Mouse (Mus musculus): ENCODE measurements around the gene Sox13.

Sox13 gene

DNA sequence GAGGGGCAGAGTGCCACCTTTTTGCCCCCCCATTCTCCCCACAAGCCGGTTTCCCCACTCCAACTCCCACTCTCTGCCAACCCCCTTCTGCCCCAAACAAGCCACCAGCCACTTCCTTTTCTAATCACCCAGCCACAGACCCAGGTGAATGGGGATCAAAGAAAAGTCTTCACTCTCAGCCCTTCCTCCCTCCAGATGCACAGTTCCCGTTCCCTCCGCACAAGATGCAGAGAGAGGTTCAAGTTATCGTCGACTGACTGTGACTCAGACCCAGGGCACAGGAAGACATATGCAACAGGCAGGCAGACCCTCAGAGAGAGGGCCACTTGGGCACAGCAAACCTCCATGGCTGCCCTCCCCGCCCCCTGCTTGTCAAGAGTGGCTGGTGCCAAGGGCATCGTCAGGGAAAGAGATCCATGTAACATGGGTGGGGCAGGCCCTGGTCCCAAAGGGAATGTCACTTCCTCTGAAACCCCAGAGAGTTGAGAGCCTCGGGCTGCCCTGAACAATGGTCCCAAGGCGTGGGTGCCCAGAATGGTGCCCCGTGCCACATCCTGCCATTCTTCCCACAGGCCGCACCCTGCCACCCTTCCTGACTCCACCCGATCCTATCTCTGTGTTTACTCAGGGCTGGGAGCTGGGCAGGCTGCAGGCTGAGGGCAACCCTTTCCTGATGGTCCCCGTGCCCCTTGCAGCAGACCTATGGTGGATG is 24.0 kb downstream of the Sox13 start:
- DNase-seq (ENCODE audit: low spot score in 2 of 2), result peak in 1 of 2 experiments; percentile 41

DNA sequence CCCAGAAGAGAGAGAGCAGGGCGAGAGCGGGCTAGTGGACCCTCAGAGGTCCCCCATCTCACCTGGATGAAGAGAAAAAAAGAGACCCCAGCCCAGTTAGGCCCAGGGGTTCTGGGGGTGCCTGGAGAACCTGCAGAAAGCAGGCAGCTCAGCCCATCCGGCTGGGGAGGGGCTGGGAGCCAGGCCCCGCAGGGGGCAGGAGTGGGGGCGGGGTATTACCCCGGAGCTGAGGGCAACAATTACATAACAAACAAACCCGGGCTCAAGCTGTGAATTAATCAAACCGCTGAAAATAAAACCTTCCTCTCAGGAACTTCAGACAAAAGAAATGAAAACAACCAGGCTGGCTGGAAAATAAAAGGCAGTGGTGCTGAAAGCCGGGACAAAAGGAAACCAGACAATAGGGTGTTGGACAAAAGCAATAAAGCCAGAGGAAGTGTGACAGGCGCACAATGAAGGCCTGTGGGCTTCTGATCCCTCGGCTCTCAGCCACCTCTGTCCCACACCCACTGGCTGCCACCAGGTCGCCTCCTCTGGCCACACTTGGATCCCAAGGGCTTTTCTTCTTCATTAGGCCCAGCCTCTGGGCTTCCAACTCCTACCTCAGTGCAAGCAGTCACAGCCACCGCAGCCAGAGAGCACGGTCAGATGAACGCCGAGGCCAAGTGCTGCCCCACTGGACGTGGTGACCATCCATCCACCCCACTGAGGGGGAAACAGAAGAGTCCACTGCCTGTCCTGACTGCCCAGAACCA is 26.5 kb downstream of the Sox13 start:
- peak; percentile 63 to 78 for DNase-seq (ENCODE audit: low spot score in 2 of 2)

DNA sequence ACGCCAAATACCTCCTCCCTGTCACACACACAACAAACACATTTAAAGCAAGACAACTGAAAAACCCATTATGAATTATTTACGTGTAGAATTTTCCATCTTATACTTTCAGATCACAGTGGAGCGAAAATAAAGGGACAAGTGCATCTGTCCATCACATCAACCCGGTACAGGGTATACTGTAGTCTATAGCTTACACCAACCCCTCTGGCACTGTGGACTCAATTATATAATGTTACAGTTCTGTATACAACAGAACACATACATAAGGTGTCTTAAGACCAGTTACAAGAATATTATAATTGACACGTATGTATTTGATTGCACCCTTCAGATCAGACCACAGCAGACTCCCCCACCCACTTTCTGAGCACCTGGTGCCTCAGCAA is 27.1 kb downstream of the Sox13 start:
- no peak for DNase-seq (ENCODE audit: low spot score in 2 of 2)

DNA sequence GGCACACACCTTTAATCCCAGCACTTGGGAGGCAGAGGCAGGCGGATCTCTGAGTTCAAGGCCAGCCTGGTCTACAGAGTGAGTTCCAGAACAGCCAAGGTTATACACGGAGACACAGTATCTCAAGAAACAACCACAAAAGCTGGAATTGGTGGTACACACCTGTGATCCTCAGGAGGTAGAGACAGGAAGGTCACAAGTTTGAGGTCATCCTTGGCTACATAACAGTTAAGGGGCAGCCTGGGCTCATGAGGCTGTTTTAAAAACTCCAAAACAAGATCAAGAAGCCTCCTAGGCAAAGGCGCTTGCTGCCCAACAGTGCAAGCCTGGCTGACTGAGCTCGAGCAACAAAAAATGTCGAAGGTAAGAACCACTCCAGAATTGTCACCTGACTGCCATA is 27.5 kb downstream of the Sox13 start:
- DNase-seq (ENCODE audit: low spot score in 2 of 2), result no peak

DNA sequence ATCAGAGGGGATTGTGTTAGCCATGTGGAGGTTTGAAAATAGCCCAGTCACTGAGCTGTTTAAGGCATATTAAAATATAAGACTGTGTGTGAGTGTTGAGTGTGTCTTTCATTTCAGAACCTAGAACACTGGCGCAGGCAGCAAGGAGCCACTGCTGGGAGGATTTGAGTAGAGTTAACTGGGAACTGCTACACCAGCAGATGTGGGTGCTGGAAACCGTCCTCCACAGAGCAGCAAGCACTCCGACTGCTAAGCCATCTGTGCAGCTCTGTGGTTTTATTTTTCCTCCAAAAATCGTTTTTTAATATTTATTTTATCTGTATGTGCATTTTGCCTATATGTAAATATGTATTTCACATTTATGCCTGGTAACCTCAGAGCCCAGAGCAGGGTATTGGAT is 29.5 kb downstream of the Sox13 start:
- DNase-seq (ENCODE audit: low spot score in 2 of 2), result no peak

DNA sequence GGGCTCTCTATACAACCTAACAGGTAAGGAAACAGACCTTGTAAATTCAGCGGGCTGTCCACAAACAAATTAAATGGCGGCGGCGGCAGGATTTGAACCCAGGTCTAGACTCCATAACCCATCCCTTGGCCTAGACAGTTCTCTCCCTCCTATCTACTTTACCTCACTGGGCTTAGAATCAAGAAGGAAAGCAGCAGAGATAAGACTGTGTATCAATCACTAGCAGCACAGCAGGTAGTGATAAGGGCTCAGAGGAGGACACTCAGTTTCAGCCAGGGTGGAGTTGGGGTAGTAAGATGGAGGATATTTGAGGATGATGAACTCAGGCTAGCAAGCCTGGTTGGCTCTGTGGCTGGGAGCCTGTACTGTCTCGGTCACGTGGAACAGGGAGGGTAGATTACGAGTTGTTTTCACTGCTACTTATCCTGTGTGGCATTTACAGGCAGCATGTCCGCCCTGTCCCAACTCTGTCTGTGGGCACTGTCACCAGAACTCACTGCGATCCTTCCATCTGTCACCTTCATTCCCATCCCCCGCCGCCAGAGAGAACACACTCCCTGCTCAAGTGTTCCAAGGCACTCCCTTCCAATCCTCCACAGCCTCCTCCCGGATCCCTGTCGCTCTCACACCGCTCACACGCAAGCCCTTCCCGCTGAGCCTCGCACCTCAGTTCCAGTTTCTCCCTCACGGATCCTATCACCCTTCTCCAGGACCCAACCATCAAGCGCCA is 36.5 kb downstream of the Sox13 start:
- DNase-seq (ENCODE audit: low spot score in 2 of 2), result no peak

DNA sequence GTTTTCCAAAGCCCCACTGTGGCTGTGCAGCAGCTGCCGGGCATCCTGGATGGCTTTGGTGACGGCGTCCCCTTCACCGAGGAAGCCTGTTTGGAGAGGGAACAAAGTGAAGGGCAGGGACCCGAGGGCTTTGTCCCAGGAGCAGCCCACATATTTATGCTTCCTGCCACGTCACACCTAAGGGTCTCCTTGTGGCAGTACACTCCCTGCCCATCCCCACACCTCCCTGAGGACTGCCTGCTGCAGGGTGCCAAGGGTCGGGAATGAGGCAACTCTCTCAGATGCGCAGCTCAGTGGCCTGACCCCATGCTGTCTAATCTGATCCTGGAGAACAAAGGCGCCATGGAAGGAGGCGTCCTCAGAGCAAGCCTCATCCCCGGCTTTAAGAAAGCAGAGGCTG is 38.0 kb downstream of the Sox13 start:
- no peak for DNase-seq (ENCODE audit: low spot score in 2 of 2)

DNA sequence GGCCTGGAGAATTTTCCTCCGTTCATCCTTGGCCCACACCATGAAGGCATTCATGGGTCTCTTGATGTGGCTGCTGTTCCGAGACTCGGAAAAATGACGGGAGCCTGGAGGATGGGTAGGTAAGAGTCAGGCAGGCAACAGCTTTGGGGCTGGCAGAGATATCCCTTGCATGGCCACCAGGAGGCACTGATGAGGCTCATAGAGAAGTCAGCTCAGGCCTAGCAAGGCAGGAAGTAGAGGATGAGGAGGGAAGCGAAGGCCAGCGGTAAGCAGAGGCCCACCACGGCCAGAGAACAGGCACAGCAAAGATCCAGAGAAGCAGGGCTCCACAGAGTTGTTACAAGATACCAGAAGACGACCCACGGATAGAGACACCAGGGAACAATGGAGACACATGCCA is 38.7 kb downstream of the Sox13 start:
- DNase-seq (ENCODE audit: low spot score in 2 of 2), result peak; percentile 54 to 71

DNA sequence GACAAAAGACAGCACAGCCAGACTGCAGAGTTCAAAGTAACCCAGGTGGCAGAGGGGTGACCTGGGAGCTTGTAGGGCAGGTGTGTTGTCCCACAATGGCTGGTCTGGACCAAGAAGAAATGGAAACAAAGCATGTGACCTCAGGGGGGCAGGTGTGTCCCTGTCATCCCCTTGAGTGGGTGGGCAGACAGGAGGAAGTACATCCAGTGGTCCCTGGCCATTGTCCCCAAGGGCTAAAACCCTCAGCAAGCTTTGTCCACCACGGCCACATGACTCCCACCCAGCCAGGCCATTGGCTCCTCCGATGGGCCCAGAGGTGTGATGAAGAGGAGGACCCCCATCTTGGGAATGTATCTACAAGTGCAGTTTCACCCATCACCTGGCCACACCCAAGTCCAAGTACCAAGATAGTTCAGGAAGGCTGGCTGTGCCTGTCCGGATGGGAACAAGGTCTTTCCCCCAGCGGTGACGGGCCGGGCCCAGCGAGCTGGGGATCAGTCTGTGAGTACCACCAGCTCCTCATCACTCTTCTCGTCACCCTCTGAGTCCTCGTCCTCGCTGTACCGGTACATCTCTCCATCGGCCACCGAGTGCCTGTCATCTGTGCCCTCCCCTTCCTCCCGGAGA is 40.9 kb downstream of the Sox13 start:
- no peak for DNase-seq (ENCODE audit: low spot score in 2 of 2)

DNA sequence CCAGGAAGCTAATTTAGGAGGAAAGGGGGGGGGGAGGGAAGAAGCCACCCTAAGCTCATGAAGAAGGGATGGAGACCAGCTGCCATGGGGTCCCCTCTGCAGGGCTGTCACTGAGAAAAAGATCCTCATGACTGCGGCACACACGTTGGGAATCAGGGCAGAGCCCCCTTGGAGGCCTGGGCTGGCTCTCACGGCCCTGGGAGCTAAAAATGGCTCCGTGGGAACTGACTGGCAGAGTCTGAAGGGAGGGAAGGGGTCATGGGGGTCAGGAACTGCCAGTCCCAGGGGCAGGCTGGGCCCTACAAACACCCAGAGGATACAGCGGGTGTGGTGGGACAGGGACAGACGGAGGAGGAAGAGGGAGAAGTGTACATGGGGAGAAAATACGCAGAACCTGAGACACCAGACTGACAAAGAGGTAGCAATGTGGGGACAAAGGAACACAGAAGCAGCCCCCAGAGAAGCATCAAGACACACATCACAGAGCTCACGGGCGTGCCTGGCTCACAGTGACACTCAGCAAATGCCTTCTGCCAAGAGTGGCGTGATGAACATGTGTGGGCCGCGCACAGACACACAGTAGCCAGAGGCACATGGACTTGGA is 41.5 kb downstream of the Sox13 start:
- DNase-seq (ENCODE audit: low spot score in 2 of 2), result no peak

DNA sequence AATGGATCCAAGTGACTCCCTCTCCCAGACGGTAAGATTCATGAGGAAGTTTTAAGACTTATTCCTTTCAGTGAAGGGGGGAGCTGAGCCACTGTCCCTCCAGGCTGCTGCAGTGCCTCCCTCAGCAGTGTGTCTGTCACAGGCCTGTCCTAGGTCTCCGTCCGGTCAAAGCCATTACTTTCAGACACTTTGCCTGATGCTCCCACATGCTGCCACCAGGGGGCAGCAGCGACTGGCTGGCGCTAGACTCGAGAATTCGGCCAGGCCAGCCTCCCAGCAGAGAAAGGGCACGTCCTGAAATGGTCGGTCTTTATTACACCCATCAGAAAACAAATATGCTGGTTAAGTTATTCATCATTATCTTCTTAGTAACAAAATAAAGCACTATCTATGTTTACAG is 42.2 kb downstream of the Sox13 start:
- no peak for DNase-seq (ENCODE audit: low spot score in 2 of 2)

DNA sequence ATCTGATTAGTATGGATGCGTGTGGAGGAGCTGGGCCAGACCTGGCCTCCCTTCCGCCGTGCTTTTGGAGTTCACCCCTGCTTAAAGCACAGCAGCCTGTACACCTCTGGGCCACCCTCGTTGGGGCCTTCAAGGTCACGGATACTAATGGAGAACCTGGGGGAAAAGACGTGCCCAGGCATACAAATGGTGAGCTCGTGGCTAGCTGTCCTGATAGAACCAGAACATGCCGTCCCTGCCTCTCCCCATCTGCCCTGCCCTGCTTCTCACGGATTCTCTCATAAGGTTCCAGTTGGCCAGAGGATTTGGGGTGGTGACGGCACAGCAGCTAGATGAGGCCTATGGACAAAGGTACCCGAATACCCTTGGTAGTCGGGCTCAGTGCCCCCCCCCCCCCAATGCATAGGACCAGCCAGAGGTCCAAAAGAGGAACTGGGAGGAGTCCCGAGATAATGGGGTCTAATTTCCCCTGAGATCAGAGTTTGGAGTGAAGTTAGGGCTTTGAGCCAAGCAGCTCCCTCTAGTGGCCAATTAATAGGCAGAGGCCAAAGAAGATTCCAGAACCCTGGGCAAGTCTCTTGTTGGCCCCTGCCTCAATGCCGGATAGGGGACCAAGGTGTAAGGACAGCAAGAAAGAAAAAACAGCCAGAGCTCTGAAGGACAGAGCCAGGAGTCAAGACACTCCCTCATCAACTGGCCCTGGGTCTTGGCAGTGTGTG is 43.7 kb downstream of the Sox13 start:
- DNase-seq (ENCODE audit: low spot score in 2 of 2), result peak in 1 of 2 experiments; percentile 45

DNA sequence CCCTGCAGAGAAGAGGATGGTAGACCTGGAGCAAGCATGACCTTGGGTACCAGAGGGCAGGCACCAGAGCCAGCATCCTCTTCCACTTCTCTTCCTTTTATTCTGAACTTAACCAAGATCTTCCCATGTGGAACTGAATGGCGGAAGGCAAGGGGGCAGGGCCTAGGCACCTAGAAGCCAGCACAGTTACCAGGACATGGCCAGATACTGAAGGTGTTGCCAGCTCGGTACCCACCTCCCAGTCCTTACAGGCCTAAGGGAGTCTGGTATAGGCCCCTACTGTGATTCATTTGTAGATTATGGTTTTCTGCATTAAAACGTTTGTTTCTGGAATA is 44.2 kb downstream of the Sox13 start:
- no peak for DNase-seq (ENCODE audit: low spot score in 2 of 2)

DNA sequence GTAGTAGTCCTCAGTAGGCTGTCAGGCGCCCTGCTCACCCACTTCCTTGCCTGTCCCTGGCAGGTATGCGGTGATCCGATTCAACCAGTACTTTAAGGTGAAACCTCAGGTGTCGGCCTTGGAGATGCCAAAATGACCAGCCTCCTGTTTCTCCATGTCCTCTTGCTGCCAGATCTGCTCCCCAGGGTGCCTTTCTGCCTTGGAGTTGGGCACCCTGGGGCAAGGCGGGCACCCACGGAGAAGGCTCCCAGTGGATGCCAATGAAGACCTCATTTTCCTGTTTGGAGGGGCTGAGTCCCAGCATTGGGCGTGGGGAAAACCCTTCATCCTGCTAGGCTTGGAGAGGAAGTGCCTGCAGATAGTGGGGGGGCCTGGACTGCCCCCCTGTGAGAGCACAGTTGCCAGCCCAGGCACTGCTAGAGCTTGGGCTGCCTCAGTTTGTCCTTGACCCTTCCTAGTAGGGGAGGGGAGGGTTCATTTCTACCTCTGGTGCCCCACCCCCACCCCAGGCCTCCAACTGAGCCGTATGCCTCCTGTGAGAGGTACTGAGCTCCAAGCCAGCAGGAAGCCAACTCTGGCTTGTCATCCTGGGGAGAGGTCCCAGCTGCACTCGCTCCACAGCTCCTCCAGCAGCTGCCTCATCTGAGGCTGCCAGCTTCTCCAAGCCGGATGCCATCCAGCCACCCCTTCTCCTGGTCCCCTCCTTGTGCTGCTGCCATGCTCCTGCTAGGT is 44.8 kb downstream of the Sox13 start:
- DNase-seq (ENCODE audit: low spot score in 2 of 2), result no peak

DNA sequence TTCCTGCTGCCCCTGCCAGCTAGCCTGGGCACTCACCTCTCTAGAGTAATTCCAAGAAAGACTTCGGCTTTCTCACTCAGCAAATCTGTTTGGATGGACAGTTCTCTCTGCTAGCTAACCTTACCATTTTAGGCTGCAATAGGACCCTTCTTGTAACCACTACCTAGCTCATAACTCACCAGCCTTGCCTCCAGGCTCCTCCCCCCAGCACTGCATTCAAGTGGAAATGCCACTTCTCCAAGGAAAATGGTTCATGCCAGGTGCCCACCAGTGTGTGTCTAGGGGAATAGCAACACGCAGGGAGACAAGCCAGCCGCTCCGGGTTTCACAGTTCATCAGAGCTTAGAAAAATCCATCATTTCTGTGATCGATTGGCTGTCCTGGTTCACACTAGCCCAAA is 46.6 kb downstream of the Sox13 start:
- no peak for DNase-seq (ENCODE audit: low spot score in 2 of 2)

DNA sequence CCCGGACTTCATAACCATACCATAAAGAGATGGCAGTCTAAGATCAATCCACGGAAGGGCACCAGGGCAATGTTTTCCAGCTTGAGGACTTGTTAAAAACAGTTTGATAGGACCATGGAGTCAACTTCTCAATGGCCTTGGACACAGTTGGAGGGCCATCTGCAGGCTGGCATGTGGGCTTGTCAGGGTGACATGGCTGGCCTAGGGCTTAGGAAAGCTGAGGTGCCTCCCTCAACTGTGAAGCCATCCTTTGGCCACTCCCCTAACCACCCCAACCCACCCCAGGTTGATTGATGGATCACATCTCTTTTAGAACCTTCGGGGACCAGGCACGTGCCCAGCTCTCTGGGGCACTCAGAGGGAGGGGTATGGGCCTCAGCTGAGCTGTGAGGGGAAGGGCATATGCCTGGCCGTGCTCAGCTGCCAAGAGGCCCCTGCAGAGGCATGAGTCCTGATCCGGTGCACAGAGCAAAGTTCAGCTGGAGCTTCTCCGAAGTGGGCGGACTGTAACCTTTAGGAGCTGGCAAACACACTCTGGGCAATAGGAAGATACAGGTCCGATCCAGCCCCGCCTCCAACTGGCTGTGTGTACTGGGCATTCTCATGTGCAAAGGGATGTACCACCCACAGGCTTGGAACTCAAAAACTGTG is 48.4 kb downstream of the Sox13 start:
- no peak for DNase-seq (ENCODE audit: low spot score in 2 of 2)

DNA sequence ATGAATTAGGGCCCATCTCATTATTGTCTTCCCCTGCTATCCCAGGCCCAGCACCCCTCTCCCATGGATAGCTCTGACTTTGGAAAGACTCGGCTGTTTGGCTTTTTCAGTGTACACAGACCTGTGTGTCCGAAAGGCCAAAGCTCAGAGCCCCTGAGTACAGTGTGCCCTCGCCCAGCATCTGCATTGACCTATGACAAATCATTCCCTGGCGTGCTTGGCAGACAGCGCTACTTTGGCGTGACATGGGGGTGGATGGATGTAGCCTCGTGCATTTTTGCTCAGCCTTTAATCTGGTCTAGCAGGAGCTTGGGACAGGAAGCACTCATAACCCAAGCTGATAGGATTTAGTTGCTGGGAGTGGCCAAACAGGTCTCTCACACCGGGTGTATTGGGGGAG is 52.1 kb downstream of the Sox13 start:
- DNase-seq (ENCODE audit: low spot score in 2 of 2), result no peak

DNA sequence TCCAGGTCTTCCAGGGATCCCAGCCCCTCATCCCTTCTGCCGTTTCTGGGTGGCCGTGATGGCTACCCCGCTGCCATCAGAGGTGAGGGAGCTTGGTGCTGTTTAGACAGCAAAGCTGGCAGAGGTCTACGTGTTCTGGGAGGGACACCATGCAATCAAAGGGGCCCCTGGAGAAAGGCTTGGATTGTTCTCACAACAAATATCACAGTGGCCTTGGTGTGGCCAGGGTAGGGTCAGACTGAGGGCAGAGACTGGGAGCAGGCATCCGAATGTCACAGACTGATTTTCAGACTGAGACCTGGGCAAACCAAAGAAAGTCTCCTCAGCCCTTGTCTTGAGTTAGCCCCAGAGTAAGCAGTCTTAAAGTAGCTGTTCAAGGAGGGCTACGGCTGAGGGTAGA is 52.7 kb downstream of the Sox13 start:
- no peak for DNase-seq (ENCODE audit: low spot score in 2 of 2)

DNA sequence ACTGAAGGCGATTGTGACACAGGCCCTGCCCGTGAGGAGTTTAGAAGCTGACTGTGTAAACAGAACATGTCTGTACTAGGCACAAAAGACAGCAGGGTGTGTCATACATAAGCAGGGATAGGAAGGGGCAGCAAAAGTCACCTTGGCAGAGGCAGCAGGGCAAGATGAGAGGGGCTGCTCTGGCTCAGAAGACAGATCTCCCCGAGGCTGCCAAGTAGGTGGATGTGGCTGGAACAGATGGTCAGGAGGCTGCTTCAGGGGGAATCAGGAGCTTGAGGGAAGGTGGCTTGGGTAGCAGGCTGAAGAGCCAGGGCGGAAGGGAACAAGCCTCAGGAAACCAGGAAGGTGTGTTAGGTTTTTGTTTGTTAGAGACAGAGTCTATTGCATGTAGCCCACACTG is 53.8 kb downstream of the Sox13 start:
- DNase-seq (ENCODE audit: low spot score in 2 of 2), result no peak

DNA sequence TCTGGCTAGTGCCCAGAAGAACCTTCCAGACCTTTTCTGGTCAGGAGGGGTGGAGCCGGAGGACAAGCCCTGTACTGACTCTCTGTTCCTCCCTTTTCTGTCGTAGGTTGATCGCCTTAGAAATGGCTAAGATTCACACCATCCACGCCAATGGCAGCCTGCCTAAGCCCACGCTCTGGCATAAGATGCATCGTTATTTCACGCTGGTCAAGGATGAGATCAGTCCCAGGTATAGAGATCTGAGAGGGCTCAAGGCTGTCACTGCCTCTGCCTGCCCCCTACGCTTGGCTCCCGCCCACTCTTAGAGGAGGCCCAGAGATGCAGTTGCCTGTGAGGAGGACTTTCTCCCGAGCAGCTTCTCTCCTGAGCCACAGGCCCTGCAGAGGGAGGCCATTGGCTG is 55.5 kb downstream of the Sox13 start:
- no peak for DNase-seq (ENCODE audit: low spot score in 2 of 2)

Measured in heart, adult 9 months (tissue).